Mouse (Mus musculus): ENCODE results near the gene Mpig6b. TPM values are rescaled to one million over a fixed set of nuclear protein-coding genes. Genes with fewer than 3 reads are reported as not detected.

Mpig6b gene
- polyA plus RNA-seq, 1 experiment from 2014 or later: 1.1 TPM

DNA sequence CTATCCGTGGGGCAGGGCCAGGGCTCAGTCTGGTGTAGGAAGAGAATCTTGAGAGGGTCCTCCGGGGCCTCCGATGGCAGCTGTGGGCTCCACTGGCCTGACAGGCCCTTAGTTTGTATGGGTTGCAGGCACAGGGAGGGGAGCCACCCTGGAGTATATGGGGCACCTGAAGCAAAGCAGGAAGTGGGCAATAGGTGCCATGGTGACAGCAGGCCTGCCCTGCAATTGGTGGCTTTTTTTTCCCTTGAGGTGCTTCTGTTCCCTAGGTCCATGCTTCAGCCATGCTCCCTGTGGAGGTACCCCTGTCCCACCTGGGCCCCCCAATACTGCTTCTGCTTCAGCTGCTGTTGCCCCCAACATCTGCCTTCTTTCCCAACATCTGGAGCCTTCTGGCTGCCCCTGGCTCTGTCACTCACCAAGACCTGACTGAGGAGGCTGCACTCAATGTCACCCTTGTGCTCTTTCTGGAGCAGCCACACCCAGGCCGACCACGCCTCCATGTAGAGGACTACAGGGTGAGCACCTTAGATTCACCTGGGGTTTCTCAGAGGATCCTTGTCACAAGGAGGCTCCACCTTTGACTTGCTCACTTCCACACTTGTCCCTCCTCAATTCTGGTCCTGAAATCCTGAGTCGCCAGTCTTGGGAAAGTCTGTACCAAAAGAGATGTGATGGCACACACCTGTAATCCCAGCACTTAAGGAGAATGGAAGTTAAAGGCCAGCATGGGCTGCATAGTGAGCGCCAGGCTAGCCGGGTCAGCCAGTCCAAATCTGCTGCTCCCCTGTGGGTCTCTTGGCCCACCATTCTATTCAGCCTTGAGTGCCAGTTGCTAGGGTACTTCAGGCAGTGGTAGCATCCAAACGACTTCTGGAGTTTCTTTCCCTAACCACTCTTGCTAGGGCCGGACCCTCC lies 48.9 kb downstream of the Mpig6b start:
- Histone ChIP-seq H3K27ac (ENCODE audit: low read length) (no peak overlapping the region), H3K4me2 (ENCODE audit: low read depth, low read length) (no peak overlapping the region), H3K27me3 (ENCODE audit: control insufficient read depth, insufficient read depth, low read depth, low read length) (no peaks in the 10 kb centered on the region), H3K36me3 (ENCODE audit: control insufficient read depth, insufficient read depth, low read length) (peaks cover 38% of the 10 kb centered on the region), H3K4me1 (replicated peaks; ENCODE audit: control insufficient read depth, insufficient read depth, low read length) (no peaks in the 10 kb centered on the region; the same call in 1 of the 2 replicates), H3K4me3 (ENCODE audit: low read length) (no peak overlapping the region), H3K9me3 (ENCODE audit: control insufficient read depth, low read length) (no peaks in the 10 kb centered on the region), H3K9ac (ENCODE audit: low read length) (no peak overlapping the region)
- no peak for ATAC-seq (ENCODE audit: low read depth)
- 70% methylated on average over 10 of the region's 10 CpGs for WGBS

DNA sequence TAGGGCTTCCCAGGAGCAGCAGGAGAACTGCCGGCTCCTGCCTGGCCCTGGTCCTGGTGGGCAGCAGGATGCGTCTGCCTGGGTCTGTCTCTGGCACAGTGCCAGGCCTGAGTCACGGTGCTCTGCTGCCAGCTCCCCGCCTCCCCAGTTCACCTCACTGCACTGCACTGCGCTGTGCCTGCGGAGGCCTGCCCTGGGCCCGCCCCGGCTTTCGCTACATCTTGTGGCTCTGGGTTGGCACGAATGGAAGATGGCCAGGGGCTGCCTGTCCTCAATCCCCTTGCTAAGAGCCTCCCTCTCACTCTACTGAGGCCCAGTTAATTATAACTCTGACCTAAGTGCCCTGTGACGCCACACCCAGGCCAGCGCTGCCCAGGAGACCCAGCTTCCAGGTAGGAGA lies 49.6 kb downstream of the Mpig6b start, which contains the start of gene Vwa7:
Gene Vwa7 (plus strand): TSS at position 204 of the 400 bp plus-strand sequence.
- Histone ChIP-seq H3K36me3 (ENCODE audit: control insufficient read depth, insufficient read depth, low read length) (peaks cover 45% of the 10 kb centered on the region), H3K9ac (ENCODE audit: low read length) (no peak within 1 kb of the TSS), H3K4me3 (ENCODE audit: low read length) (no peak within 1 kb of the TSS), H3K27ac (ENCODE audit: low read length) (no peak within 1 kb of the TSS), H3K9me3 (ENCODE audit: control insufficient read depth, low read length) (no peaks in the 10 kb centered on the region), H3K4me1 (replicated peaks; ENCODE audit: control insufficient read depth, insufficient read depth, low read length) (no peaks in the 10 kb centered on the region; the same call in 1 of the 2 replicates), H3K27me3 (ENCODE audit: control insufficient read depth, insufficient read depth, low read depth, low read length) (no peaks in the 10 kb centered on the region), H3K4me2 (ENCODE audit: low read depth, low read length) (no peak within 1 kb of the TSS)
- ATAC-seq (ENCODE audit: low read depth): peak; percentile 16; the same call in 1 of the 2 replicates
- WGBS: 60% methylated on average over 12 of the region's 12 CpGs

DNA sequence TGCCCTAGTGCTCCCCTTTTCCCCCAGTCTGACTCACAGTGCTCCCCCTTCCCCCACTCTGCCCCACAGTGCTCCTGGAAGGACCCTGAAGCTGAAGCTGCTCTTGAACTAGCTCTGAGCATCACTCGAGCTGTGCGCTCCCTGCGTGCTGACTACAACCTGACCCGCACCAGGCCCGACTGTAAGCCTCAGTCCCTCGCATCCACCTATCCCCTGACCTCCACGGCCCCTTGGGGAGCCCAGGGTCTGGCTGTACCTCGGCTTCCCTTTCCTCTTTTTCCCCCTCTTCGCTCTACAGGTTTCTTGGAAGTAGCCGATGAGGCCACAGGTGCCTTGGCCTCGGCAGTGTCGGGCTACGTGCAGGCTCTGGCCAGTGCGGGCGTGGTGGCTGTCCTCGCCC lies 50.7 kb downstream of the Mpig6b start:
- no peaks in the 10 kb centered on the region for H3K4me1 ChIP-seq (replicated peaks; ENCODE audit: control insufficient read depth, insufficient read depth, low read length)
- no peaks in the 10 kb centered on the region for H3K9me3 ChIP-seq (ENCODE audit: control insufficient read depth, low read length)
- no peak overlapping the region for H3K27ac ChIP-seq (ENCODE audit: low read length)
- H3K36me3 ChIP-seq (ENCODE audit: control insufficient read depth, insufficient read depth, low read length): peaks cover 54% of the 10 kb centered on the region
- no peaks in the 10 kb centered on the region for H3K27me3 ChIP-seq (ENCODE audit: control insufficient read depth, insufficient read depth, low read depth, low read length)
- no peak for ATAC-seq (ENCODE audit: low read depth)
- H3K9ac ChIP-seq (ENCODE audit: low read length): no peak overlapping the region
- no peak overlapping the region for H3K4me2 ChIP-seq (ENCODE audit: low read depth, low read length)
- 90% methylated on average over 16 of the region's 16 CpGs for WGBS
- H3K4me3 ChIP-seq (ENCODE audit: low read length): no peak overlapping the region

GRCm38 (mm10) chr17:35013221-35013620 lies 52.8 kb downstream of the Mpig6b start:
- Histone ChIP-seq H3K4me3 (ENCODE audit: low read length) (no peak overlapping the region), H3K4me2 (ENCODE audit: low read depth, low read length) (no peak overlapping the region), H3K9me3 (ENCODE audit: control insufficient read depth, low read length) (no peaks in the 10 kb centered on the region), H3K9ac (ENCODE audit: low read length) (no peak overlapping the region), H3K27me3 (ENCODE audit: control insufficient read depth, insufficient read depth, low read depth, low read length) (no peaks in the 10 kb centered on the region), H3K36me3 (ENCODE audit: control insufficient read depth, insufficient read depth, low read length) (peaks cover 64% of the 10 kb centered on the region), H3K4me1 (replicated peaks; ENCODE audit: control insufficient read depth, insufficient read depth, low read length) (no peaks in the 10 kb centered on the region), H3K27ac (ENCODE audit: low read length) (no peak overlapping the region)
- WGBS: 66% methylated on average over 6 of the region's 6 CpGs
- no peak for ATAC-seq (ENCODE audit: low read depth)

Other genes with a start within 250 kb of the Mpig6b start
- 30.7 and 31.2 TPM in 2 replicates for gene Stk19, start 229.2 kb downstream of the Mpig6b start, polyA plus RNA-seq (2015; fragmentation: Nextera tagmentation; extraction: Ambion mirVana)
- 61.4 and 65.0 TPM in 2 replicates for gene Dxo, start 229.2 kb downstream of the Mpig6b start, polyA plus RNA-seq (2015; fragmentation: Nextera tagmentation; extraction: Ambion mirVana)
- 47.8 and 49.9 TPM in 2 replicates for gene Skiv2l, start 216.0 kb downstream of the Mpig6b start, polyA plus RNA-seq (2015; fragmentation: Nextera tagmentation; extraction: Ambion mirVana)
- 94.4 and 96.0 TPM in 2 replicates for gene Nelfe, start 215.8 kb downstream of the Mpig6b start, polyA plus RNA-seq (2015; fragmentation: Nextera tagmentation; extraction: Ambion mirVana)
- gene Cfb, start 203.7 kb downstream of the Mpig6b start, polyA plus RNA-seq (2015; fragmentation: Nextera tagmentation; extraction: Ambion mirVana): 1.8 and 7.3 TPM in 2 replicates
- gene Zbtb12, start 186.7 kb downstream of the Mpig6b start, polyA plus RNA-seq (2015; fragmentation: Nextera tagmentation; extraction: Ambion mirVana): 2.3 and 2.5 TPM in 2 replicates
- gene Gm20547, start 184.1 kb downstream of the Mpig6b start, polyA plus RNA-seq (2015; fragmentation: Nextera tagmentation; extraction: Ambion mirVana): not detected in 2 replicates
- 3.2 and 4.8 TPM in 2 replicates for gene C2, start 167.9 kb downstream of the Mpig6b start, polyA plus RNA-seq (2015; fragmentation: Nextera tagmentation; extraction: Ambion mirVana)
- gene Ehmt2, start 167.7 kb downstream of the Mpig6b start, polyA plus RNA-seq (2015; fragmentation: Nextera tagmentation; extraction: Ambion mirVana): 58.2 and 62.2 TPM in 2 replicates
- 1.5 and 1.9 TPM in 2 replicates for gene Slc44a4, start 151.7 kb downstream of the Mpig6b start, polyA plus RNA-seq (2015; fragmentation: Nextera tagmentation; extraction: Ambion mirVana)
- gene Neu1, start 134.9 kb downstream of the Mpig6b start, polyA plus RNA-seq (2015; fragmentation: Nextera tagmentation; extraction: Ambion mirVana): 19.0 and 20.4 TPM in 2 replicates
- 0.10 and 0.19 TPM in 2 replicates for gene Hspa1b, start 106.9 kb downstream of the Mpig6b start, polyA plus RNA-seq (2015; fragmentation: Nextera tagmentation; extraction: Ambion mirVana)
- gene Gm20481, start 96.3 kb downstream of the Mpig6b start, polyA plus RNA-seq (2015; fragmentation: Nextera tagmentation; extraction: Ambion mirVana): 1.2 TPM in 1 of 2 replicates, not detected in the other
- 4.4 and 4.8 TPM in 2 replicates for gene Hspa1a, start 94.0 kb downstream of the Mpig6b start, polyA plus RNA-seq (2015; fragmentation: Nextera tagmentation; extraction: Ambion mirVana)
- gene Hspa1l, start 93.5 kb downstream of the Mpig6b start, polyA plus RNA-seq (2015; fragmentation: Nextera tagmentation; extraction: Ambion mirVana): 0.55 and 0.65 TPM in 2 replicates
- gene Lsm2, start 84.3 kb downstream of the Mpig6b start, polyA plus RNA-seq (2015; fragmentation: Nextera tagmentation; extraction: Ambion mirVana): 178 and 189 TPM in 2 replicates
- 88.0 and 96.2 TPM in 2 replicates for gene Vars, start 65.2 kb downstream of the Mpig6b start, polyA plus RNA-seq (2015; fragmentation: Nextera tagmentation; extraction: Ambion mirVana)
- 0.14 and 0.25 TPM in 2 replicates for gene Vwa7, start 49.6 kb downstream of the Mpig6b start, polyA plus RNA-seq (2015; fragmentation: Nextera tagmentation; extraction: Ambion mirVana)
- 4.3 and 4.6 TPM in 2 replicates for gene Sapcd1, start 38.2 kb downstream of the Mpig6b start, polyA plus RNA-seq (2015; fragmentation: Nextera tagmentation; extraction: Ambion mirVana)
- 4.7 and 4.9 TPM in 2 replicates for gene Msh5, start 19.4 kb downstream of the Mpig6b start, polyA plus RNA-seq (2015; fragmentation: Nextera tagmentation; extraction: Ambion mirVana)
- gene Clic1, start 16.2 kb downstream of the Mpig6b start, polyA plus RNA-seq (2015; fragmentation: Nextera tagmentation; extraction: Ambion mirVana): 298 and 322 TPM in 2 replicates
- gene Ddah2, start 7.1 kb downstream of the Mpig6b start, polyA plus RNA-seq (2015; fragmentation: Nextera tagmentation; extraction: Ambion mirVana): 305 and 309 TPM in 2 replicates
- 0.53 and 0.97 TPM in 2 replicates for gene Ly6g6c, start 796 bp downstream of the Mpig6b start, polyA plus RNA-seq (2015; fragmentation: Nextera tagmentation; extraction: Ambion mirVana)
- 1.8 and 2.3 TPM in 2 replicates for gene Ly6g6e, start 10.7 kb upstream of the Mpig6b start, polyA plus RNA-seq (2015; fragmentation: Nextera tagmentation; extraction: Ambion mirVana)
- gene Ly6g6d, start 11.9 kb upstream of the Mpig6b start, polyA plus RNA-seq (2015; fragmentation: Nextera tagmentation; extraction: Ambion mirVana): 7.0 and 9.0 TPM in 2 replicates
- gene Ly6g6f, start 19.4 kb upstream of the Mpig6b start, polyA plus RNA-seq (2015; fragmentation: Nextera tagmentation; extraction: Ambion mirVana): 0.31 and 0.79 TPM in 2 replicates
- gene Abhd16a, start 23.1 kb upstream of the Mpig6b start, polyA plus RNA-seq (2015; fragmentation: Nextera tagmentation; extraction: Ambion mirVana): 98.3 and 100 TPM in 2 replicates
- not detected in 2 replicates for gene Ly6g5c, start 42.1 kb upstream of the Mpig6b start, polyA plus RNA-seq (2015; fragmentation: Nextera tagmentation; extraction: Ambion mirVana)
- 0.60 and 1.1 TPM in 2 replicates for gene Ly6g5b, start 49.2 kb upstream of the Mpig6b start, polyA plus RNA-seq (2015; fragmentation: Nextera tagmentation; extraction: Ambion mirVana)
- 18.3 and 19.7 TPM in 2 replicates for gene Gpank1, start 55.3 kb upstream of the Mpig6b start, polyA plus RNA-seq (2015; fragmentation: Nextera tagmentation; extraction: Ambion mirVana)
- 242 and 248 TPM in 2 replicates for gene Csnk2b, start 55.9 kb upstream of the Mpig6b start, polyA plus RNA-seq (2015; fragmentation: Nextera tagmentation; extraction: Ambion mirVana)
- gene D17H6S53E, start 60.2 kb upstream of the Mpig6b start, polyA plus RNA-seq (2015; fragmentation: Nextera tagmentation; extraction: Ambion mirVana): 9.7 and 10.4 TPM in 2 replicates
- gene Apom, start 65.9 kb upstream of the Mpig6b start, polyA plus RNA-seq (2015; fragmentation: Nextera tagmentation; extraction: Ambion mirVana): 1.4 and 13.6 TPM in 2 replicates
- 46.3 and 54.9 TPM in 2 replicates for gene Bag6, start 69.0 kb upstream of the Mpig6b start, polyA plus RNA-seq (2015; fragmentation: Nextera tagmentation; extraction: Ambion mirVana)
- gene Prrc2a, start 98.7 kb upstream of the Mpig6b start, polyA plus RNA-seq (2015; fragmentation: Nextera tagmentation; extraction: Ambion mirVana): 151 and 167 TPM in 2 replicates
- gene Aif1, start 109.9 kb upstream of the Mpig6b start, polyA plus RNA-seq (2015; fragmentation: Nextera tagmentation; extraction: Ambion mirVana): 7.3 and 8.0 TPM in 2 replicates
- 11.3 and 12.4 TPM in 2 replicates for gene Lst1, start 122.3 kb upstream of the Mpig6b start, polyA plus RNA-seq (2015; fragmentation: Nextera tagmentation; extraction: Ambion mirVana)
- 1.0 and 1.5 TPM in 2 replicates for gene Ltb, start 128.3 kb upstream of the Mpig6b start, polyA plus RNA-seq (2015; fragmentation: Nextera tagmentation; extraction: Ambion mirVana)
- 0.09 and 0.24 TPM in 2 replicates for gene Tnf, start 135.8 kb upstream of the Mpig6b start, polyA plus RNA-seq (2015; fragmentation: Nextera tagmentation; extraction: Ambion mirVana)
- 0.30 TPM in 1 of 2 replicates, not detected in the other for gene Lta, start 139.2 kb upstream of the Mpig6b start, polyA plus RNA-seq (2015; fragmentation: Nextera tagmentation; extraction: Ambion mirVana)
- gene Gm16181, start 154.7 kb upstream of the Mpig6b start, polyA plus RNA-seq (2015; fragmentation: Nextera tagmentation; extraction: Ambion mirVana): 1.2 TPM in 1 of 2 replicates, not detected in the other
- gene Atp6v1g2, start 167.5 kb upstream of the Mpig6b start, polyA plus RNA-seq (2015; fragmentation: Nextera tagmentation; extraction: Ambion mirVana): 4.9 and 5.9 TPM in 2 replicates
- 10.0 and 11.0 TPM in 2 replicates for gene Nfkbil1, start 169.6 kb upstream of the Mpig6b start, polyA plus RNA-seq (2015; fragmentation: Nextera tagmentation; extraction: Ambion mirVana)
- 437 and 448 TPM in 2 replicates for gene Ddx39b, start 175.6 kb upstream of the Mpig6b start, polyA plus RNA-seq (2015; fragmentation: Nextera tagmentation; extraction: Ambion mirVana)
- 141 and 161 TPM in 2 replicates for gene H2-D1, start 196.5 kb upstream of the Mpig6b start, polyA plus RNA-seq (2015; fragmentation: Nextera tagmentation; extraction: Ambion mirVana)

All from lung, embryonic 16.5 days (tissue).